Mouse (Mus musculus) layer of hippocampus, adult 9-10 months (tissue): ENCODE data around the gene Lars2.

ENCODE experiments used
- DNase-seq: peaks from one replicate; pipeline ENCODE4 v3.0.0; 2022; ENCODE audit warnings: low spot score

Gene Lars2

DNA sequence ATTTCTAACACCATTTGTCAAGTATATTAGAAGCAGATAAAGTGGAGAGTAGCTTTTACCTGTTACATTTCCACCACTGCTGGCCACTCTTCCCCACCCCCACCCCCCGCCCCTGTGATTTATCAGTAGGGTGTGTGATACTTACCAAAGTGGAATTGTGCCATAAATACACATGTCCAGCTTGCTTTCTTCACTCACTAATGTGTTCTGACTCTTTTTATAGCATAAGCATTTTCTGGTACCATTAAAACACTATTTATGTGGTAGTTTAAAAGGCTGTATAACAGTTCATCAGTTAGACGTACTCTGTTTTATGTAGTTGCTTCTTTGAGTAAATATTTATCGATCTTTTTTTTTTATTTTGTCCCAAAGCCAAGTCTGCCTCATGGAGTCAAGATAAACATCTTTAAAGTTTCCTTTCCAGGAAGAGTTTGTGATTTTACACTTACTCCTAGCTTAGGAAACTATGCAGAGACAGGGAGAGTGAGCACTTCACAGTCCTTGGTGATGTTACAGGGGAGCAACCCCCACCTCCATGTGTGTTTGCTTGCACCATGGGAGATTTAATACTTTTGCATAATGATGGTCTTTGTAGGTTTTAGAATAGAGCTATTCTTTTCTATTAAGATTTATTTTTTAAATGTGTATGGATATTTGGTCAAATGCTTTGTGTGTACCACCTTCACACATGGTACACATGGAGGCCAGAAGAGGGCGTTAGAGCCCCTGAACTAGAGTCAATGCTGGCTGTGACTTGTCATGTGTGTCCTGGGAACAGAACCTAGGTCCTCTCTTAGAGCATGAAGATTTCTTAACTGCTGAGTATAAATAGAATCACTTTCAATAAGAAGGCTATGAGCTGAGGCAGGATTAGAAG, 139.8 kb downstream of the Lars2 start:
- DNase-seq: no peak

DNA sequence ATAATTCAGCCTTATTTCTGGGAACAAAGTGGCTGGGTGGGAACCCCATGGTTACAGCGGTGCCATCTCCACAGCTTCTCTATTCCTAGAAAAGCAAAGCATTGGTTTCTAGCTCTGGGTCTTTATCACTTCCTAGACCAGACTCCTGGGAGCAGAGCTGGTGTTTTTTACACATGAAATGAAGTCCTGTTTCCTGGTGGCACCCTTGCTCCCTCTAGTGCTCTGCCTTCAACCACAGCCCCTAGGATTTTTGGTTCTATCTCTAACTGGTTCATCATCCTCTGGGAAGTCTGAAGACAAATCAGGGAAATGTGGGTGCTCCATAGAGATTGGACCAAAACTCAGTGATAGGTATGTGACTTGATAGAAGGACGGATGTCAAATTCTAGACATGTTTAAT, 140.7 kb downstream of the Lars2 start:
- DNase-seq: no peak

DNA sequence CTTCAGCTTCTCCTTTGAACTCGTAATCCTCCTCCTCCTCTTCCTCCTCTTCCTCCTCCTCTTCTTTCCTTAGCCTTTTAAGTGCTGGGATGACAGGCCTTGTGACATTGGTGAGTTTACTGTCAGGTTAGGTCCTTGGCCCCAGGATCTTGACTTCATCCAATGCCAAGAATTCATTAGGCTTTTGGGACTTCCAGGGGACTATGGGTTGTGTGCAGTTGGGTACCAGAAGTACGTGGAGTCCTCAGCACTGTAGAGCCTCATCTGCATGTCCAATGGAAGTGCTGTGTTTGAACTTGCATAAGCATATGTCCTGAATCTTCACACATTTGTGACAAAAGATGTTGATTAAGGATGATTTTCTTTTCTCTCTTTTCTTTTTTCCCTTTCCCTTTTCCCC, 142.3 kb downstream of the Lars2 start:
- DNase-seq: no peak

DNA sequence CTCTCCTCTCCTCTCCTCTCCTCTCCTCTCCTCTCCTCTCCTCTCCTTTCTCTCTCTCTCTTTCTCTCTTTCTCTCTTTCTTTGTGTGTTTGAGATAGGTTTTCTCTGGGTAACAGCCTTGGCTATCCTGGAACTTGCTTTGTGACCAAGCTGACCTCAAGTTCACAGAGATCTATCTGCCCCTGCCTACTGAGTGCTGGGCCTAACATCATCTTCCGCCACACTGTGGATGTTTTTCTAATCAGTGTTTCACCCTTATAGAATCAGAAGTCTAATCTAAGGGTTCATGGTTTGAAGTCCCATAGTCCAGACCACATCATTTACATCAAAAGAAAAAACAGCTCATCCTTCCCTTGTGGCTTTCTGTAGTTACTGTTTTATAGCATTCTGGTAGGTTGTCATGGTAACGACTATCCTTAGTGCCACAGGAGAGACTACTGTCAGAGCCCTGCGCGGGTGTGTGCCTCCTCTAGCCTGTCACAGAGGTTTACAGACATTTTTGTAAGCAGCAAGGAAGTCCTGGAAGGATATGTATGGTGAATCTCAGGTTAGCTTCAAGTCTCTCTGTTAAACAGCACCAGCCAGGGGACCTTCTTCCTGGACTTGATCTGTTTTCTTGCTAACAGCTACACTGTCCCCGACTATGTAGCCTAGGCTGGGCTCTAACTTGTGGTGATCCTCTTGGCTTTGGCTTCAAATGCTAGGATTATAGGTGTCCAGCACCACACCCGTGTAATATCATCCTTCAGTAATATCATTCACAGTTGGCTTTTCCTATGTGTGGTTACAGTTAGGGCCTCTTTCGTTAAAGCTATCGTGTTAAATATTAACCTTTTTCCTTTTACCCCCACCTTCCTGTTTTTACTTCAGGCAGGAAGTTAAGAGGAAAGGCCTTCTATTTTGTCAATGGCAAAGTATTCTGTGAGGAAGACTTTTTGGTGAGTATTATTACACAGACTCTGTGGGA, 143.2 kb downstream of the Lars2 start:
- DNase-seq: no peak

DNA sequence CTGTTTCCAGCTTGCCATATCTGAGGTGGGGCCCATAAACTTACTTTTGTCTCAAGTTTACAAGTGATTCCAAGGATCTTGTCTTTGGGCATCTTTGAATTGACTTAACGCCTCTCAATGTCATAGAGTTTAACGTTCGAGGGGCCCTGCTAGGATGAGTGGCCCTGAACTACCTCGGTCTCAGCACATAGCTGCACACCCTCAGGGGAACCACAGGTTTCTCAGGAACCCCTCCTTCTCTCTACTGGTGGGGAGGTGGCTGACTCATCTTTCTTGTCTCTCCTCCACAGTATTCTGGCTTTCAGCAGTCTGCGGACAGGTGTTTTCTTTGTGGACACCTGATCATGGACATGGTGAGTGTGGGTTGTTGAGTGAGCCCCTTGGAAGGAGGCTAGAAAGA, 144.2 kb downstream of the Lars2 start:
- no peak for DNase-seq
